Mouse (Mus musculus): ENCODE data around the gene Prkca. TPM values are rescaled to one million over a fixed set of nuclear protein-coding genes. Genes with fewer than 3 reads are reported as not detected.

Gene Prkca
- polyA plus RNA-seq, 2 experiments: 2.5 to 3.8 TPM

- H3K4me3 ChIP-seq (ENCODE audit: insufficient read depth in 1 of 2, low read depth in 2 of 2, low read length in 2 of 2): no peak overlapping the region
- no peaks in the 10 kb centered on the region for H3K9me3 ChIP-seq (ENCODE audit: control insufficient read depth, low read length)
- H3K4me2 ChIP-seq (ENCODE audit: low read depth): no peak overlapping the region
- WGBS (ENCODE audit: insufficient replicate concordance): 52% methylated on average over 7 of the region's 7 CpGs
- H3K36me3 ChIP-seq (replicated peaks; ENCODE audit: control insufficient read depth, insufficient read depth, low read depth): no peaks in the 10 kb centered on the region
- DNase-seq (ENCODE audit: low read depth in 3 of 3, low spot score in 3 of 3) (no peak), ATAC-seq (ENCODE audit: insufficient read depth) (no peak)
- TF ChIP-seq CTCF (IDR thresholded peaks at IDR 0.05; ENCODE audit: low read depth): no peak
- TF ChIP-seq EP300 (IDR thresholded peaks at IDR 0.05; ENCODE audit: low read depth): no peak
- no peaks in the 10 kb centered on the region for H3K27me3 ChIP-seq (ENCODE audit: control insufficient read depth, insufficient read depth, low read length)
- no peak overlapping the region for H3K27ac ChIP-seq
- no peaks in the 10 kb centered on the region for H3K4me1 ChIP-seq (replicated peaks; ENCODE audit: control insufficient read depth in 2 of 2, insufficient read depth in 2 of 2, low read length in 1 of 2)
- no peak overlapping the region for H3K9ac ChIP-seq (replicated peaks)
Measured at GRCm38 (mm10) chr11:107931721-107932120, 412.0 kb downstream of the Prkca start.

GRCm38 (mm10) chr11:107931288-107931687, 412.4 kb downstream of the Prkca start:
- H3K27me3 ChIP-seq (ENCODE audit: control insufficient read depth, insufficient read depth, low read length): no peaks in the 10 kb centered on the region
- DNase-seq (ENCODE audit: low read depth in 3 of 3, low spot score in 3 of 3): no peak
- TF ChIP-seq EP300 (IDR thresholded peaks at IDR 0.05; ENCODE audit: low read depth): no peak
- no peak for TF ChIP-seq CTCF (IDR thresholded peaks at IDR 0.05; ENCODE audit: low read depth)
- no peaks in the 10 kb centered on the region for H3K9me3 ChIP-seq (ENCODE audit: control insufficient read depth, low read length)
- no peak overlapping the region for H3K9ac ChIP-seq (replicated peaks)
- WGBS (ENCODE audit: insufficient replicate concordance): 73% methylated on average over 11 of the region's 11 CpGs
- H3K4me2 ChIP-seq (ENCODE audit: low read depth): no peak overlapping the region
- ATAC-seq (ENCODE audit: insufficient read depth): no peak
- no peak overlapping the region for H3K4me3 ChIP-seq (ENCODE audit: insufficient read depth in 1 of 2, low read depth in 2 of 2, low read length in 2 of 2)
- no peaks in the 10 kb centered on the region for H3K4me1 ChIP-seq (replicated peaks; ENCODE audit: control insufficient read depth in 2 of 2, insufficient read depth in 2 of 2, low read length in 1 of 2)
- H3K27ac ChIP-seq: no peak overlapping the region
- H3K36me3 ChIP-seq (replicated peaks; ENCODE audit: control insufficient read depth, insufficient read depth, low read depth): no peaks in the 10 kb centered on the region

GRCm38 (mm10) chr11:107929712-107930111, 414.0 kb downstream of the Prkca start:
- ATAC-seq (ENCODE audit: insufficient read depth): no peak
- 28% methylated on average over 3 of the region's 3 CpGs for WGBS (ENCODE audit: insufficient replicate concordance)
- Histone ChIP-seq H3K9me3 (ENCODE audit: control insufficient read depth, low read length) (no peaks in the 10 kb centered on the region), H3K36me3 (replicated peaks; ENCODE audit: control insufficient read depth, insufficient read depth, low read depth) (no peaks in the 10 kb centered on the region), H3K4me1 (replicated peaks; ENCODE audit: control insufficient read depth in 2 of 2, insufficient read depth in 2 of 2, low read length in 1 of 2) (no peaks in the 10 kb centered on the region), H3K27me3 (ENCODE audit: control insufficient read depth, insufficient read depth, low read length) (no peaks in the 10 kb centered on the region), H3K4me2 (ENCODE audit: low read depth) (no peak overlapping the region), H3K9ac (replicated peaks) (no peak overlapping the region), H3K4me3 (ENCODE audit: insufficient read depth in 1 of 2, low read depth in 2 of 2, low read length in 2 of 2) (no peak overlapping the region), H3K27ac (no peak overlapping the region)
- no peak for DNase-seq (ENCODE audit: low read depth in 3 of 3, low spot score in 3 of 3)
- TF ChIP-seq CTCF (IDR thresholded peaks at IDR 0.05; ENCODE audit: low read depth) (no peak), EP300 (IDR thresholded peaks at IDR 0.05; ENCODE audit: low read depth) (no peak)

- Histone ChIP-seq H3K9ac (replicated peaks) (no peak overlapping the region), H3K27ac (no peak overlapping the region), H3K4me1 (replicated peaks; ENCODE audit: control insufficient read depth in 2 of 2, insufficient read depth in 2 of 2, low read length in 1 of 2) (no peaks in the 10 kb centered on the region), H3K9me3 (ENCODE audit: control insufficient read depth, low read length) (no peaks in the 10 kb centered on the region), H3K4me3 (ENCODE audit: insufficient read depth in 1 of 2, low read depth in 2 of 2, low read length in 2 of 2) (no peak overlapping the region), H3K4me2 (ENCODE audit: low read depth) (no peak overlapping the region), H3K27me3 (ENCODE audit: control insufficient read depth, insufficient read depth, low read length) (peaks cover 2% of the 10 kb centered on the region; the same call in 1 of the 2 replicates), H3K36me3 (replicated peaks; ENCODE audit: control insufficient read depth, insufficient read depth, low read depth) (no peaks in the 10 kb centered on the region)
- ATAC-seq (ENCODE audit: insufficient read depth) (no peak), DNase-seq (ENCODE audit: low read depth in 3 of 3, low spot score in 3 of 3) (no peak)
- TF ChIP-seq CTCF (IDR thresholded peaks at IDR 0.05; ENCODE audit: low read depth) (no peak), EP300 (IDR thresholded peaks at IDR 0.05; ENCODE audit: low read depth) (no peak)
- 43% methylated on average over 16 of the region's 16 CpGs for WGBS (ENCODE audit: insufficient replicate concordance)
Measured at GRCm38 (mm10) chr11:107919852-107920508, 423.7 kb downstream of the Prkca start.

- WGBS (ENCODE audit: insufficient replicate concordance): 52% methylated on average over 9 of the region's 9 CpGs
- Histone ChIP-seq H3K4me3 (ENCODE audit: insufficient read depth in 1 of 2, low read depth in 2 of 2, low read length in 2 of 2) (no peak overlapping the region), H3K36me3 (replicated peaks; ENCODE audit: control insufficient read depth, insufficient read depth, low read depth) (no peaks in the 10 kb centered on the region), H3K27me3 (ENCODE audit: control insufficient read depth, insufficient read depth, low read length) (peaks cover 2% of the 10 kb centered on the region; the same call in 1 of the 2 replicates), H3K4me2 (ENCODE audit: low read depth) (no peak overlapping the region), H3K27ac (no peak overlapping the region), H3K9me3 (ENCODE audit: control insufficient read depth, low read length) (no peaks in the 10 kb centered on the region), H3K9ac (replicated peaks) (no peak overlapping the region), H3K4me1 (replicated peaks; ENCODE audit: control insufficient read depth in 2 of 2, insufficient read depth in 2 of 2, low read length in 1 of 2) (no peaks in the 10 kb centered on the region)
- TF ChIP-seq EP300 (IDR thresholded peaks at IDR 0.05; ENCODE audit: low read depth) (no peak), CTCF (IDR thresholded peaks at IDR 0.05; ENCODE audit: low read depth) (no peak)
- no peak for DNase-seq (ENCODE audit: low read depth in 3 of 3, low spot score in 3 of 3)
- no peak for ATAC-seq (ENCODE audit: insufficient read depth)
Measured at GRCm38 (mm10) chr11:107917721-107918235, 425.9 kb downstream of the Prkca start.
